Mouse (Mus musculus): ENCODE measurements around the gene Acsl4. TPM values are rescaled to one million over a fixed set of nuclear protein-coding genes. Genes with fewer than 3 reads are reported as not detected.

Gene Acsl4
- total and polyA plus RNA-seq, 3 experiments, result 10.0 to 26.8 (median 25.9) TPM

DNA sequence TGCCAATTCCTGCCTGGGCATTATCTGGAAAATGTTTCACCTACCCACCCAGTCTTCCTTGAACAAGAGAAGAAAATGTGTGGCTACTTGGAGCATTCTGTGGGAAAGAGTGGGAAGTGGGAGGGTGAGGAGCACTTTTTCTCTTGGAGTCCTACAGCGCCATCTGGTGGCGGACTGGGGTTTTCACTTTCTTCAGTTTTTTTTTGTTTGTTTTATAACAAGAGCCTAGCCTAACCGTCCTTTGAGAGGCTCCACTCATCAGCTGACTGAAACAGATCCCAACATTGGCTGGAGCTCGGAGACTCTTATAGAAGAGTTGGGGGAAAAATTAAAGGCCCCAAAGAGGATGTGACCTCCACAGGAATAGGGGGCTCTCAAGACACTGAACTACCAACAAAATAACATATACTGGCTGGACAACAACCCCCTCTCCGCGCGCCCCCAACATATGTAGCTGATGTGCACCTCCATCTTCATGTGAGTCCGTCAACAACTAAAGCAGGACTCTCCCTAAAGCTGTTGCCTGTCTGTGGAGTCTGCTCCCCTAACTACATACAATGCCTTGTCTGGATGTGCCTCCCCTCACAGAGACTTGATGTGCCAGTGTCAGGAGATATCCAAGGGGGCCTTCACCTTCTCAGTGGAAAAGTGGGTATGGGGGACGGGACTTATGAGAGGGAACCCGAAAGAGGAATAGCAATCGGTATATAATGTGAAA lies 75.9 kb downstream of the Acsl4 start:
- no peaks in the 10 kb centered on the region for H3K9me3 ChIP-seq (replicated peaks; ENCODE audit: low read length)
- dilution Hi-C loops (cut with MboI; ENCODE audit: extremely low pct_ligation_motif_present, extremely low pct_unique_long_range_greater_than_20kb, low sequenced_read_pairs) (no loop called here), in situ Hi-C loops (cut with MboI; ENCODE audit: low pct_ligation_motif_present, low pct_unique_long_range_greater_than_20kb, low sequenced_read_pairs) (loop anchor here (25.0 kb wide), 1 partner anchor 102 kb away; no protein-coding TSS in a partner anchor)
- no peak overlapping the region for H3K27ac ChIP-seq (ENCODE audit: insufficient read depth, low read depth)
- TF ChIP-seq ZKSCAN1 (IDR thresholded peaks at IDR 0.05; ENCODE audit: borderline replicate concordance, low read depth, low read length) (no peak), MXI1 (IDR thresholded peaks at IDR 0.05; ENCODE audit: low read depth, low read length) (no peak), SMC3 (IDR thresholded peaks at IDR 0.05; ENCODE audit: low read depth, low read length) (peak; percentile 70), RAD21 (IDR thresholded peaks at IDR 0.05; ENCODE audit: low read depth, low read length) (peak; percentile 69), ETS1 (conservative IDR thresholded peaks at IDR 0.05; ENCODE audit: low read depth, low read length) (no peak), JUND (conservative IDR thresholded peaks at IDR 0.05; ENCODE audit: low read depth, low read length) (no peak), PAX5 (IDR thresholded peaks at IDR 0.05; ENCODE audit: low read length) (no peak), CHD2 (IDR thresholded peaks at IDR 0.05; ENCODE audit: low read length) (no peak), BHLHE40 (IDR thresholded peaks at IDR 0.05; ENCODE audit: low read depth, low read length) (no peak), ELF1 (IDR thresholded peaks at IDR 0.05; ENCODE audit: low read depth, low read length) (no peak), RCOR1 (conservative IDR thresholded peaks at IDR 0.05; ENCODE audit: low read depth, low read length) (no peak), UBTF (IDR thresholded peaks at IDR 0.05; ENCODE audit: low read depth, low read length) (no peak), ZNF384 (IDR thresholded peaks at IDR 0.05; ENCODE audit: low read depth, low read length) (peak; percentile 65), USF1 (IDR thresholded peaks at IDR 0.05; ENCODE audit: low read depth, low read length) (no peak), CTCF (conservative IDR thresholded peaks at IDR 0.05 in 1 of 2, IDR thresholded peaks at IDR 0.05 in 1 of 2; ENCODE audit: low read depth in 2 of 2, low read length in 2 of 2) (peak; percentile 35 to 76; a peak in 3 of 4 replicates), USF2 (conservative IDR thresholded peaks at IDR 0.05; ENCODE audit: low read depth, low read length) (no peak), MAFK (IDR thresholded peaks at IDR 0.05; ENCODE audit: insufficient replicate concordance, low read length) (no peak), JUN (IDR thresholded peaks at IDR 0.05; ENCODE audit: insufficient read depth, low read depth, low read length) (no peak), MYC (IDR thresholded peaks at IDR 0.05; ENCODE audit: low read depth, low read length) (no peak), HCFC1 (IDR thresholded peaks at IDR 0.05; ENCODE audit: low read depth, low read length) (no peak), CHD1 (IDR thresholded peaks at IDR 0.05; ENCODE audit: low read depth, low read length) (no peak)
- no peaks in the 10 kb centered on the region for H3K4me1 ChIP-seq (ENCODE audit: control insufficient read depth in 1 of 2, insufficient read depth in 2 of 2)
- no peak overlapping the region for H3K4me3 ChIP-seq (replicated peaks in 1 of 3; ENCODE audit: low read depth in 2 of 3, low read length in 2 of 3, poor library complexity in 1 of 3)
- no peaks in the 10 kb centered on the region for H3K36me3 ChIP-seq (replicated peaks in 1 of 2; ENCODE audit: control insufficient read depth in 1 of 2, insufficient read depth in 1 of 2, low read length in 1 of 2)
- peak; percentile 32 for DNase-seq (ENCODE audit: extremely low read depth)
- H3K79me2 ChIP-seq (replicated peaks; ENCODE audit: control insufficient read depth, extremely low read depth, insufficient read depth, poor library complexity, severe bottlenecking), result no peaks in the 10 kb centered on the region
- H3K9ac ChIP-seq (ENCODE audit: insufficient read depth, low read depth), result no peak overlapping the region
- H3K4me2 ChIP-seq (ENCODE audit: insufficient read depth, low read depth, poor library complexity, severe bottlenecking), result no peak overlapping the region
- H3K27me3 ChIP-seq (replicated peaks), result no peaks in the 10 kb centered on the region

All from CH12.LX (cell line).